Mouse (Mus musculus): ENCODE results near the gene Dlg2.

Dlg2 gene

DNA sequence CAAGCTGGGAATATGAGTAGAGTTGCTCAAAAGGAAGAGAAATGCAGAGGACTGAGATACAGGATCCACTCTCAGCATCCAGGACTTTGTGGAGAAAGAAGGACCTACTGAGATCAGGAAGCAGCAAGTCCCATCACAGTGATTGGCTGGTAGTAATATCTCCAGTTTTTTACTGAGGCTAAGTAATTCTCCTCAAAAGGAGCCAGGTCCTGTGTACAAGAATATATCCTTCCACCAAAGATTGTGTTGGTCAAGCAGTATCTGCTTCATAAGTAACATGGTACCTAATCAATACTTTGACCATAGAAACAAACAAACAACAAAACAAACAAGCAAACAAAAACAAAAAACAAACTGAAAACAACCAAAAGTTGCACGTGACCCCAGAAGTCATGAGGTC is 980.3 kb downstream of the Dlg2 start:
- no peak for DNase-seq

DNA sequence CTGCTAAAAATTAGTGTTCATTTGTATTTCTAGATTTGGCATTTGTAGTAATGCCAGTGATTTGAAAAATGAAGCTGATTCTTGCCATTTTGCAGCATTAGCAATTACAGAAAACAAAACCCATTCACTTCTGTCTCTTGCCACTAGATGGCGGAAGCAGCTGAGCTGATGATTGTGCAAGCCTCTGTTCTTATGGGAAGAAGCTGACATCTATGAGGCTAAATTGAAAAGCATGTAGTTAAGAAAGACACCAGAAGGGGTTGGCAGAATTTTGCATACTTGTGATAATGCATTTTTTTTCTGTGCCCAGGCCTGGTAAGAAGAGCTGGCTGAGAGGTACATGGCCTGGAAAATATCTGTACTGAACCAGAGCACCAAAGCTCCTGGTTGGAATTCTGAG is 980.7 kb downstream of the Dlg2 start:
- DNase-seq: peak; percentile 51

GRCm38 (mm10) chr7:91461352-91461751 is 984.9 kb downstream of the Dlg2 start:
- DNase-seq: no peak

DNA sequence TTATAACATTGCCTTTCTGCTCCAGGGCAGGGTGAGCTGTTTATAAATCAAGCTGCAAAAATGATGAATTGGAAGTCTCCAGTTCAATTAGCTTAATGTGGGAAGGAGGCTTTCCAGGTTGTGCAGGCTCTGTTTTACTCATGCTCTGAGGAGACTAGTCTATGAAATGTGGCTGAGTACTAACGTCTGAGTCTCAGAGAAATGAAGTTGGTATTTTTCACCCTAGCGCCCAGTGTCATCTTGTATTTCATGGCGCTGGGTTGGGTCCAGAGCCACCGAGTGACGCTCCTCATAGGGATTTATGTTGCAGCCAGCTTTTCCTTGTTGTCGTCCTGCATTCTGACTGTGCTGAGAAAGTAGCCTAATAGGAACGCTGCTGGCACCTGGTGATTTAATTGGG is 986.8 kb downstream of the Dlg2 start:
- DNase-seq: no peak

GRCm38 (mm10) chr7:91467061-91467460 is 990.6 kb downstream of the Dlg2 start:
- DNase-seq: no peak

DNA sequence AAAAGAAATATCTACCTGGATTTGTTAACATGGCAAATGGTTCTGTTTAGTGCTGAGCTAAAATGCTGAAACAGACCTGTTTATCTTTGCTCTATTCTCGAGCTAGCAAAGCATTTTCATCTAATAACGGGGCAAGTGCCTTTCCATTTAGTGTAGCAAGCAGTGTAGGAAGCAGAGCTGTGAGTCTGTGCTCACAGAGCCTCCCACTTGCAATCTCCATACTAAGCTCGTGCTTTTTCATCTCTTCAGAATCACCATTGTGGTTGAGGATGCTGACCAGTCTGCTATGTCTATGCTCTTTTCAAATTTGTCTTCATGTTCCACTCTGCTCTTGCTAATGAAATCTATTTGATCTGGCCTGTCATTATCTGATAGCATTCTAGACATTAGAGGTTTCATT is 1002.7 kb downstream of the Dlg2 start:
- no peak for DNase-seq

- no peak for DNase-seq
Observed at GRCm38 (mm10) chr7:91481574-91482197, 1005.2 kb downstream of the Dlg2 start.

DNA sequence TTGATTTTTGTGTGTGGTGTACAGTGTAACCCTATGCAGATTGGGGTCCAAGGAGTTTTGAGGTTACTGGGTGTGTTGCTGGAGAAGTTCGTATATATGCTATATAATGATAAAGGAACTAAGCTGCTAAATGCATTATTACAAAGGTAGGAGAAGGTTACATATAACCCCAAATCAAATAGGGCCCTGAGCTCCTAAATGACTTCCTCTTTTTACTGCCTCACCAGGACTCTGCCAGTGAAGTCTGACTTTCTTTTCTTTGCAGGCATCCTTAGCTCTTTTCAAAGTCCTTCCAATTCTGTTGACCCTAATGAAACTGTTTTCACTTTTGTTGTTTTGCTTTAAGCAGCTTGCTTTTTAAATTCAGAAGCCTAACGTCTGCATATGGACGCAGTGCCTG is 1016.8 kb downstream of the Dlg2 start:
- no peak for DNase-seq

- DNase-seq: no peak
Observed at GRCm38 (mm10) chr7:91495526-91495925, 1019.1 kb downstream of the Dlg2 start.

- no peak for DNase-seq
Observed at GRCm38 (mm10) chr7:91511119-91511518, 1034.6 kb downstream of the Dlg2 start.

DNA sequence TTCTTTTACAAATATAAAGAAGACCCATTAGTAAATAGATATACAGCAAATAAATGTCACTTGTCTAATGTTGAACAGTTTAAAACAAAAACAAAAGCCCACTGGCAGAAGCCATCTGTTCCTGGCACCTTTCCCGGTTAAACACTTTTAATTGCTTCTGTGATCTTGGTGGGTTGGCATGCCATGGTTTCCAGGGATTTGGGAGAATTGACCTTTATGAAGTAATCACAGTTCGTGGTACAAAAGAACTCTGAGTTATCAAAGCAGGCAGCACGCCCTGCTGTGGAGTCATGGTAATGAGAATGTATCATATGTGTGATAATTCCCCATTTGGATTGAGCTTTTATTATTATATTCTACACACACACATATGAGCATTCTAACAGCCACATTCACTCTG is 1038.0 kb downstream of the Dlg2 start:
- DNase-seq: no peak

- DNase-seq: no peak
Observed at GRCm38 (mm10) chr7:91516225-91516624, 1039.8 kb downstream of the Dlg2 start.

GRCm38 (mm10) chr7:91525859-91526258 is 1049.4 kb downstream of the Dlg2 start:
- no peak for DNase-seq

GRCm38 (mm10) chr7:91542597-91543285 is 1066.3 kb downstream of the Dlg2 start:
- no peak for DNase-seq

DNA sequence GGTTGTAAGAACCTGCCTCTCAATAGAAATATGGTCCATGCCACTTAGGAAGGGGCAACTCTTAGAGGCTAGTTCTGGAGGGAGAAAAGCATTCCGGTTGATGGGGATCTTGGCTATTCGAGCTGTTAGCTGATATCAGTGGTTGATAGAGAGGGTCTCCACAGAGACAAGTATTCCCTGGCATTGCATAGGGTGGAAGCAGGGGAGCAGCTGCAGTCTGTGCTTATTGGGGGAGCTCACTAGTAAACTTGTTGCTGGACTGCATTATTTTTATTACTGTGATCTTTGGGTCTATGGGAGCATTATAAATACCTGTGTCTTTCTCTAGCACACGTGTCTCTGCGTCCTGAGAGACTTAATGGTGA is 1066.8 kb downstream of the Dlg2 start:
- no peak for DNase-seq

DNA sequence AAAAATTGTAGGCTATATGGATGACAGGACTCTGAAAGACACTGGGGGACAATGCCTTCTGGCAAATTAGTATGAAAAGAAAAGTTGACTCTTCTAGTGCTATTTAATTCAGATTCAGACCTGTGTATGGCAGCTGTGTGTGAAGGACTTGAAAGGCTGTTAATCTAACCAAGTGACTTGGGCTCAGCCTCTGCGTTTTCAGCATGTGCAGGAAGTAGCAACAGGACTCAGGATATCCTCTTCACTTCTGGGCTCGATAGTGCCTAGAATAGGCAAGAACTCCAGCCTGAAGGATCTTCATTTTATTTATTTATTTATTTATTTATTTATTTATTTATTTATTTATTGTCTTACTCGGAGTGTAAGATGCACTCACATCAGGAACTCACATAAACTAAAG is 1068.1 kb downstream of the Dlg2 start:
- no peak for DNase-seq

GRCm38 (mm10) chr7:91548796-91549195 is 1072.3 kb downstream of the Dlg2 start:
- DNase-seq: no peak

DNA sequence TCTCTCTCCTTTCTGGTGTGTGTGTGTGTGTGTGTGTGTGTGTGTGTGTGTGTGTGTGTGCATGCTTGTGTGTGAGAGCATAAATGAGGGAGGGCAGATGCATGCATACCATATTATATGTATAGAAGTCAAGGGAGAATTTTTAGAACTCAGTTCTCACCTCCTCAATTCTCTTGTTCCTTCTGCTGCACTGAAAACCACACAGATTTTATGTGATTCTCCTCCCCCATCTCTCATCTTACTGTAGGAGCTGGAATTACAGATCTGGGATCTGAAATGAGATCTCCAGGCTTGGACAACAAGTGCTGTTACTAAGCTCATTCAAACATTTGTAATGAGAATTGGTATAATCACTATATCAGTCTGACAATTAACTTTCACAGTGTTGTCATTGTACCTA is 1081.1 kb downstream of the Dlg2 start:
- DNase-seq: no peak

GRCm38 (mm10) chr7:91567423-91567822 is 1091.0 kb downstream of the Dlg2 start:
- DNase-seq: no peak

DNA sequence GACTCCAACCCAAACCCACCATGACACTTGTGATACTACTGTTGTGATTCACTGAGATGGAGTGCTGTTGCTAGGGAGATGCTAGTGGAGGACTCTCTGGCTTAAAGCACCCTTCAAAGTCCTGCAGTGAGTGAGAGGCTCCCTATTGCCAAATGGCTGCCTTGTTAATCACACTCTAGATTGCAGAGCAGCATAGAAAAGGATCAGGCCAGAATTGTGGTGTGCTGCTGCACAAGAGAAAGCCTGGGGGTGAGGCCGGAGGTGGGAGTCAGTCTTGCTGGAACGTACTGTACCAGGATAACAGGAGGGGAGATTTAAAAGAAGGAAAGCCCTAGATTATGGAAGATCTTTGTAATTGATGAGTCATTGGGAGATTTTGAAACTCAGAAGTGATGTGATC is 1094.5 kb downstream of the Dlg2 start:
- no peak for DNase-seq

- no peak for DNase-seq
Observed at GRCm38 (mm10) chr7:91572666-91573065, 1096.2 kb downstream of the Dlg2 start.

DNA sequence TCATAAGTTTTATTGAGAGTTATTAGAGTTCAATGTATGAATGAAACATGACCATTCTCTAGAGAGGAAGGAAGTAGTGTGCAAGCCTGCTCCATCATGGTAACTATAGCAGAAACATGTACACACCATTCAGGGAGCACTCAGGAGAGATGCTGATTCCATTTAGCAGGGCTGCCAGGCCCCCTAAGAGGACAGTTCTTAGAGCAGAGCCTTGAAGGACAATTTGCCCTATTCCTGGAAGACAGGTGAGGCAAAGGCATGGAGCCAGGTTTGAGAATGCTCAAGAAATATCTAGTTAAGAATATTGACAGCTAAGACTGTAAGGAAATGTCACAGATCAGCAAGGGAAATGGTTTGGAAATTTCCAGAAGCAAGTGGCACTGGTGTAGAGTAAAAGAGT is 1096.8 kb downstream of the Dlg2 start:
- DNase-seq: no peak

- DNase-seq: no peak
Observed at GRCm38 (mm10) chr7:91576216-91576615, 1099.7 kb downstream of the Dlg2 start.

GRCm38 (mm10) chr7:91582203-91582602 is 1105.7 kb downstream of the Dlg2 start:
- no peak for DNase-seq

DNA sequence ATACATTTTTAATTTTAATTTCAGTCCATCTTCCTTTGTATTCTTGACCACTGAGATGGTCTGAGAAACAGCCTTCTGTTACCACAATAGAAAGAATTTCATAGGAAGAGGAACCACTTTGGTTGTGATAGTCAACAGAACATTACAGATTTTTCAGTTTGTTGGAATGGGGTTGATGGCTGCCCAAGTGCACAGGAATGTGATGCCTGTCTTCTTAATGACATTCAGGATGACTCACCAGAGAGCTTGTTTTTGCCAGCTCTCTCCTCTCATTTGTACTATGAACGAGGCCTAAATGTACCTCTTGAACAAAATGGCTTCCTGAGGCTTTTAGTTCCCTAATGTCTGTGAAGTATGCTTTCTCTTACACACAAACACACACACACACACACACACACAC is 1107.1 kb downstream of the Dlg2 start:
- DNase-seq: no peak

All from lung, postnatal 14 days (tissue).